ENCODE assay signal across 26 mouse cellular contexts in genomic region chr1:192814700-192815099, GRCm38 (mm10). TPM values are rescaled to one million over a fixed set of nuclear protein-coding genes. Genes with fewer than 3 reads are reported as not detected.
A peak's percentile ranks its signal among the peaks of the same experiment; 100 is the strongest.
DNase-seq lines count a peak whose midpoint lies in the region; ATAC-seq lines count a peak whose summit lies in the region.
"Had no signal": no experiment of that assay in that cellular context is flagged by ENCODE, and none has a peak within 500 bp of the region (broad histone marks: within the 10 kb centered on the region; RNA-seq: fewer than 3 reads in every experiment).

No protein-coding gene starts in this region.

- H3K4me1 ChIP-seq in hindbrain, embryonic 10.5 days (replicated peaks): peaks cover 20% of the 10 kb centered on the region
- H3K4me1 ChIP-seq in hindbrain, embryonic 11.5 days (replicated peaks; ENCODE audit: control insufficient read depth, insufficient read depth, low read length): no peaks in the 10 kb centered on the region
- H3K4me1 ChIP-seq in embryonic facial prominence, embryonic 11.5 days (ENCODE audit: control insufficient read depth, insufficient read depth, low read length): peaks cover 11% of the 10 kb centered on the region
- H3K4me1 ChIP-seq in limb, embryonic 11.5 days (ENCODE audit: control insufficient read depth, insufficient read depth, low read length): peaks cover 17% of the 10 kb centered on the region
- H3K4me1 ChIP-seq: midbrain, embryonic 15.5 days; neural tube, embryonic 15.5 days had no signal

- H3K4me3 ChIP-seq in hindbrain, embryonic 10.5 days: no peak overlapping the region
- no peak overlapping the region for H3K4me3 ChIP-seq in hindbrain, embryonic 11.5 days (ENCODE audit: low read depth, low read length)
- H3K4me3 ChIP-seq in embryonic facial prominence, embryonic 11.5 days (ENCODE audit: low read depth, low read length): no peak overlapping the region
- no peak overlapping the region for H3K4me3 ChIP-seq in limb, embryonic 11.5 days (ENCODE audit: low read depth, low read length)
- H3K4me3 ChIP-seq: erythroblast, embryonic 14.5 days; heart, embryonic 15.5 days; layer of hippocampus, adult 2 months; midbrain, embryonic 15.5 days; myocyte; neural tube, embryonic 15.5 days had no signal

- 25% methylated on average over 3 of the region's 3 CpGs for WGBS in hindbrain, embryonic 10.5 days
- 20% methylated on average over 3 of the region's 3 CpGs for WGBS in hindbrain, embryonic 11.5 days
- 9% methylated on average over 3 of the region's 3 CpGs for WGBS in embryonic facial prominence, embryonic 11.5 days
- WGBS in limb, embryonic 11.5 days: 6% methylated on average over 3 of the region's 3 CpGs

- DNase-seq in hindbrain, embryonic 10.5 days (ENCODE audit: low spot score): peak; percentile 60
- no peak for DNase-seq in hindbrain, embryonic 11.5 days (ENCODE audit: low spot score)
- no peak for DNase-seq in embryonic facial prominence, embryonic 11.5 days (ENCODE audit: low spot score)
- no peak for DNase-seq in limb, embryonic 11.5 days (ENCODE audit: low spot score)
- DNase-seq in right cerebral cortex, adult 2 months (ENCODE audit: low spot score in 2 of 2): no peak
- DNase-seq in frontal cortex, postnatal 25 days (ENCODE audit: low spot score in 2 of 2): no peak
- DNase-seq in lung, postnatal 14 days: no peak
- DNase-seq: adrenal gland, postnatal 36 days; cerebellum, adult 9-11 months; gastrocnemius, postnatal 25 days; heart, postnatal 36 days; kidney, adult 9 months; kidney, postnatal 14 days; right cerebral cortex, postnatal 14 days; spleen, adult 18-20 months had no signal

- ATAC-seq in hindbrain, embryonic 11.5 days (ENCODE audit: low FRiP score): no peak
- ATAC-seq in embryonic facial prominence, embryonic 11.5 days (replicated peaks; ENCODE audit: insufficient number of reproducible peaks, low FRiP score, low TSS enrichment, low read depth): no peak
- ATAC-seq in limb, embryonic 11.5 days (ENCODE audit: insufficient number of reproducible peaks, low FRiP score, low TSS enrichment, low read depth): no peak
- ATAC-seq: forebrain, embryonic 16.5 days; hindbrain, embryonic 16.5 days; intestine, embryonic 16.5 days; midbrain, embryonic 15.5 days; Patski had no signal

- peak overlapping the region; percentile 53; the same call in 1 of the 2 replicates for H3K27ac ChIP-seq in hindbrain, embryonic 10.5 days
- no peak overlapping the region for H3K27ac ChIP-seq in hindbrain, embryonic 11.5 days (ENCODE audit: low read depth, low read length)
- 0 out of 2 replicates have a peak overlapping the region, but pooled peaks have one; percentile 53 for H3K27ac ChIP-seq in embryonic facial prominence, embryonic 11.5 days (replicated peaks; ENCODE audit: low read depth, low read length)
- peak overlapping the region; percentile 50 for H3K27ac ChIP-seq in limb, embryonic 11.5 days (replicated peaks; ENCODE audit: low read depth, low read length)
- H3K27ac ChIP-seq: heart, embryonic 15.5 days; layer of hippocampus, adult 2 months; macrophage; midbrain, embryonic 15.5 days; neural tube, embryonic 15.5 days had no signal

- no peaks in the 10 kb centered on the region for H3K36me3 ChIP-seq in hindbrain, embryonic 10.5 days
- H3K36me3 ChIP-seq in hindbrain, embryonic 11.5 days (ENCODE audit: control insufficient read depth, insufficient read depth, low read length): no peaks in the 10 kb centered on the region
- H3K36me3 ChIP-seq in embryonic facial prominence, embryonic 11.5 days (replicated peaks; ENCODE audit: control insufficient read depth, insufficient read depth, low read depth, low read length): no peaks in the 10 kb centered on the region
- no peaks in the 10 kb centered on the region for H3K36me3 ChIP-seq in limb, embryonic 11.5 days (ENCODE audit: control insufficient read depth, insufficient read depth, low read length)
- H3K36me3 ChIP-seq: heart, embryonic 15.5 days; midbrain, embryonic 15.5 days; neural tube, embryonic 15.5 days had no signal

- H3K27me3 ChIP-seq in hindbrain, embryonic 10.5 days (ENCODE audit: insufficient read depth, poor library complexity, severe bottlenecking): peaks cover 36% of the 10 kb centered on the region
- H3K27me3 ChIP-seq in hindbrain, embryonic 11.5 days (ENCODE audit: control insufficient read depth, insufficient read depth, low read length): no peaks in the 10 kb centered on the region
- H3K27me3 ChIP-seq in embryonic facial prominence, embryonic 11.5 days (ENCODE audit: control insufficient read depth, insufficient read depth, low read length): no peaks in the 10 kb centered on the region
- no peaks in the 10 kb centered on the region for H3K27me3 ChIP-seq in limb, embryonic 11.5 days (ENCODE audit: control insufficient read depth, insufficient read depth, low read length)
- H3K27me3 ChIP-seq: midbrain, embryonic 15.5 days; neural tube, embryonic 15.5 days; Patski had no signal

- no peak overlapping the region for H3K9ac ChIP-seq in hindbrain, embryonic 11.5 days (ENCODE audit: low read depth, low read length)
- no peak overlapping the region for H3K9ac ChIP-seq in embryonic facial prominence, embryonic 11.5 days (replicated peaks; ENCODE audit: low read length)
- no peak overlapping the region for H3K9ac ChIP-seq in limb, embryonic 11.5 days (ENCODE audit: low read length)
- H3K9ac ChIP-seq: heart, embryonic 15.5 days; midbrain, embryonic 15.5 days; neural tube, embryonic 15.5 days had no signal

- H3K4me2 ChIP-seq in hindbrain, embryonic 11.5 days (replicated peaks; ENCODE audit: low read depth, low read length): no peak overlapping the region
- H3K4me2 ChIP-seq in embryonic facial prominence, embryonic 11.5 days (ENCODE audit: low read depth, low read length): no peak overlapping the region
- no peak overlapping the region for H3K4me2 ChIP-seq in limb, embryonic 11.5 days (ENCODE audit: low read depth, severe bottlenecking)
- H3K4me2 ChIP-seq: heart, embryonic 15.5 days; midbrain, embryonic 15.5 days; neural tube, embryonic 15.5 days had no signal

- no peaks in the 10 kb centered on the region for H3K9me3 ChIP-seq in hindbrain, embryonic 10.5 days
- H3K9me3 ChIP-seq in hindbrain, embryonic 11.5 days (ENCODE audit: control insufficient read depth, low read length): no peaks in the 10 kb centered on the region
- no peaks in the 10 kb centered on the region for H3K9me3 ChIP-seq in embryonic facial prominence, embryonic 11.5 days (replicated peaks; ENCODE audit: control insufficient read depth, low read length)
- no peaks in the 10 kb centered on the region for H3K9me3 ChIP-seq in limb, embryonic 11.5 days (ENCODE audit: control insufficient read depth, low read length)
- H3K9me3 ChIP-seq: heart, embryonic 15.5 days; midbrain, embryonic 15.5 days; neural tube, embryonic 15.5 days had no signal

RNA-seq across cellular contexts. Expression of gene Sertad4, which starts 40.9 kb away (rescaled TPM):
- polyA plus RNA-seq in hindbrain, embryonic 10.5 days (2016; fragmentation: Nextera tagmentation; extraction: Ambion mirVana): 12.7 and 15.5 TPM in 2 replicates
- 21.3 and 24.8 TPM in 2 replicates for polyA plus RNA-seq in hindbrain, embryonic 11.5 days (2014; fragmentation: Nextera tagmentation; extraction: Ambion mirVana)
- 44.1 and 52.1 TPM in 2 replicates for polyA plus RNA-seq in embryonic facial prominence, embryonic 11.5 days (2014; fragmentation: Nextera tagmentation; extraction: Ambion mirVana)
- polyA plus RNA-seq in limb, embryonic 11.5 days (2014; fragmentation: Nextera tagmentation; extraction: Ambion mirVana): 71.9 and 73.6 TPM in 2 replicates
- polyA plus RNA-seq: macrophage had no signal

RNA-seq across cellular contexts. Expression of gene Hhat, which starts 43.7 kb away (rescaled TPM):
- 8.1 and 8.9 TPM in 2 replicates for polyA plus RNA-seq in hindbrain, embryonic 10.5 days (2016; fragmentation: Nextera tagmentation; extraction: Ambion mirVana)
- 5.5 and 8.0 TPM in 2 replicates for polyA plus RNA-seq in hindbrain, embryonic 11.5 days (2014; fragmentation: Nextera tagmentation; extraction: Ambion mirVana)
- polyA plus RNA-seq in embryonic facial prominence, embryonic 11.5 days (2014; fragmentation: Nextera tagmentation; extraction: Ambion mirVana): 9.1 and 11.7 TPM in 2 replicates
- 12.3 and 16.6 TPM in 2 replicates for polyA plus RNA-seq in limb, embryonic 11.5 days (2014; fragmentation: Nextera tagmentation; extraction: Ambion mirVana)
- polyA plus RNA-seq: erythroblast, embryonic 14.5 days had no signal
